Mouse (Mus musculus) neural tube, embryonic 14.5 days (tissue): ENCODE results near the gene Vmn1r232. TPM values are rescaled to one million over a fixed set of nuclear protein-coding genes. Genes with fewer than 3 reads are reported as not detected.
A peak's percentile ranks its signal among the peaks of the same experiment; 100 is the strongest.

Experiments used
- ATAC-seq: fragments of 200-750 bp; cut with Nextera tagmentation; 2 replicates; pipeline ENCODE4 v1.8.0; 2017; ENCODE audit warnings: low read depth, mild to moderate bottlenecking, moderate TSS enrichment, moderate library complexity
- H3K27ac ChIP-seq: fragments of 300-500 bp; sonication (generic); 2 replicates; pipeline ENCODE4 v1.5.1; 2014; ENCODE audit warnings: low read depth, mild to moderate bottlenecking, control low read depth, low read length, moderate library complexity, mixed read lengths
- H3K27me3 ChIP-seq: fragments of 300-500 bp; sonication (generic); 2 replicates; pipeline ENCODE4 v1.6.1; 2014; ENCODE audit warnings: low read length; ENCODE audit not compliant: control insufficient read depth, insufficient read depth
- H3K36me3 ChIP-seq: fragments of 300-500 bp; sonication (generic); 2 replicates; pipeline ENCODE4 v1.6.1; 2014; ENCODE audit warnings: low read length, mixed read lengths; ENCODE audit not compliant: control insufficient read depth, insufficient read depth
- H3K4me1 ChIP-seq: fragments of 300-500 bp; sonication (generic); 2 replicates; pipeline ENCODE4 v1.6.1; 2014; ENCODE audit warnings: low read length; ENCODE audit not compliant: control insufficient read depth, insufficient read depth
- H3K4me2 ChIP-seq: fragments of 300-500 bp; sonication (generic); 2 replicates; pipeline ENCODE4 v1.6.1; 2014; ENCODE audit warnings: mild to moderate bottlenecking, low read depth, low read length, control low read depth
- H3K4me3 ChIP-seq: fragments of 300-500 bp; sonication (generic); 2 replicates; pipeline ENCODE4 v1.5.1; 2014; ENCODE audit warnings: low read depth, low read length, control low read depth, mixed read lengths
- H3K9ac ChIP-seq: fragments of 300-500 bp; sonication (generic); replicated peaks from 2 replicates; pipeline ENCODE4 v1.6.1; 2014; ENCODE audit warnings: low read depth, mild to moderate bottlenecking, control low read depth, low read length, mixed read lengths
- H3K9me3 ChIP-seq: fragments of 300-500 bp; sonication (generic); 2 replicates; pipeline ENCODE4 v1.6.1; 2016; ENCODE audit warnings: low read length; ENCODE audit not compliant: control insufficient read depth
- WGBS: fragments of 180-500 bp; shearing (Covaris S2); extraction: QIAGEN DNeasy Blood & Tissue Kit; methylation state at CpG from one replicate; pipeline ENCODE4 v1.1.7; 2014; 5-methylcytosine and 5-hydroxymethylcytosine counted together
- polyA plus RNA-seq: library from polyadenylated mRNA; unstranded; fragments of >200 nt; fragmentation: Nextera tagmentation; extraction: Ambion mirVana; gene quantifications from 2 replicates; pipeline ENCODE4 v1.2.1, GENCODE M21; 2014

The Vmn1r232 gene
- polyA plus RNA-seq: not detected in 2 replicates

GRCm38 (mm10) chr17:20919614-20920013 is at the start of gene Vmn1r232:
Gene Vmn1r232 (minus strand): TSS chr17:20919714.
- Histone ChIP-seq H3K27ac (no peak within 1 kb of the TSS), H3K9me3 (no peaks in the 10 kb centered on the region), H3K4me3 (no peak within 1 kb of the TSS), H3K4me2 (no peak within 1 kb of the TSS), H3K9ac (no peak within 1 kb of the TSS), H3K4me1 (no peaks in the 10 kb centered on the region), H3K27me3 (no peaks in the 10 kb centered on the region), H3K36me3 (no peaks in the 10 kb centered on the region)
- 57% methylated on average over 1 of the region's 1 CpGs for WGBS
- no peak for ATAC-seq

- H3K4me3 ChIP-seq: no peak overlapping the region
- H3K4me1 ChIP-seq: no peaks in the 10 kb centered on the region
- peaks cover 67% of the 10 kb centered on the region for H3K36me3 ChIP-seq
- no peak overlapping the region for H3K4me2 ChIP-seq
- ATAC-seq: no peak
- H3K27ac ChIP-seq: no peak overlapping the region
- no peak overlapping the region for H3K9ac ChIP-seq
- no peaks in the 10 kb centered on the region for H3K27me3 ChIP-seq
- H3K9me3 ChIP-seq: no peaks in the 10 kb centered on the region
Measured at GRCm38 (mm10) chr17:20966681-20967080, 47.2 kb upstream of the Vmn1r232 start.

- no peak overlapping the region for H3K9ac ChIP-seq
- no peaks in the 10 kb centered on the region for H3K4me1 ChIP-seq
- no peak overlapping the region for H3K27ac ChIP-seq
- H3K4me2 ChIP-seq: no peak overlapping the region
- ATAC-seq: no peak
- H3K27me3 ChIP-seq: no peaks in the 10 kb centered on the region
- H3K9me3 ChIP-seq: no peaks in the 10 kb centered on the region
- WGBS: 90% methylated on average over 4 of the region's 4 CpGs
- no peak overlapping the region for H3K4me3 ChIP-seq
- peaks cover 80% of the 10 kb centered on the region for H3K36me3 ChIP-seq
Measured at GRCm38 (mm10) chr17:20965421-20965820, 45.9 kb upstream of the Vmn1r232 start.

GRCm38 (mm10) chr17:20960386-20960785 is 40.9 kb upstream of the Vmn1r232 start:
- no peak overlapping the region for H3K4me2 ChIP-seq
- H3K9me3 ChIP-seq: no peaks in the 10 kb centered on the region
- H3K27me3 ChIP-seq: no peaks in the 10 kb centered on the region
- H3K27ac ChIP-seq: no peak overlapping the region
- 95% methylated on average over 5 of the region's 5 CpGs for WGBS
- ATAC-seq: no peak
- H3K36me3 ChIP-seq: peaks cover 97% of the 10 kb centered on the region
- no peak overlapping the region for H3K9ac ChIP-seq
- no peaks in the 10 kb centered on the region for H3K4me1 ChIP-seq
- no peak overlapping the region for H3K4me3 ChIP-seq

GRCm38 (mm10) chr17:20946636-20947035 is 27.1 kb upstream of the Vmn1r232 start:
- peak overlapping the region; percentile 76 for H3K4me3 ChIP-seq
- H3K36me3 ChIP-seq: 0 out of 2 replicates have a peak, but pooled peaks cover 3% of the 10 kb centered on the region
- peak overlapping the region; percentile 67 for H3K4me2 ChIP-seq
- H3K27me3 ChIP-seq: no peaks in the 10 kb centered on the region
- H3K9ac ChIP-seq: peak overlapping the region; percentile 84; the same call in 1 of the 2 replicates
- peaks cover 23% of the 10 kb centered on the region for H3K4me1 ChIP-seq
- H3K9me3 ChIP-seq: no peaks in the 10 kb centered on the region
- no peak overlapping the region for H3K27ac ChIP-seq
- no peak for ATAC-seq

GRCm38 (mm10) chr17:20946026-20946565 is 26.6 kb upstream of the Vmn1r232 start:
- Histone ChIP-seq H3K36me3 (no peaks in the 10 kb centered on the region), H3K4me3 (peak overlapping the region; percentile 76), H3K4me1 (peaks cover 23% of the 10 kb centered on the region), H3K4me2 (peak overlapping the region; percentile 67), H3K9me3 (no peaks in the 10 kb centered on the region), H3K9ac (peak overlapping the region; percentile 84), H3K27ac (peak overlapping the region; percentile 99), H3K27me3 (no peaks in the 10 kb centered on the region)
- 1% methylated on average over 13 of the region's 13 CpGs for WGBS
- ATAC-seq: no peak

- Histone ChIP-seq H3K27me3 (no peaks in the 10 kb centered on the region), H3K27ac (peak within 1 kb of the TSS; percentile 99), H3K4me3 (peak within 1 kb of the TSS; percentile 76), H3K4me2 (peak within 1 kb of the TSS; percentile 67), H3K9ac (peak within 1 kb of the TSS; percentile 84), H3K4me1 (peaks cover 23% of the 10 kb centered on the region), H3K36me3 (no peaks in the 10 kb centered on the region), H3K9me3 (no peaks in the 10 kb centered on the region)
- WGBS: under 1% methylated on average over 69 of the region's 69 CpGs
- ATAC-seq: peak; percentile 98
Measured at GRCm38 (mm10) chr17:20944985-20945891, 25.7 kb upstream of the Vmn1r232 start, which contains the start of gene Ppp2r1a. Gene Ppp2r1a (plus strand): TSS chr17:20945311.

GRCm38 (mm10) chr17:20944226-20944625 is 24.7 kb upstream of the Vmn1r232 start:
- peak overlapping the region; percentile 76 for H3K4me3 ChIP-seq
- H3K9ac ChIP-seq: peak overlapping the region; percentile 64
- no peaks in the 10 kb centered on the region for H3K9me3 ChIP-seq
- H3K4me2 ChIP-seq: peak overlapping the region; percentile 60
- 40% methylated on average over 3 of the region's 3 CpGs for WGBS
- no peaks in the 10 kb centered on the region for H3K27me3 ChIP-seq
- peaks cover 23% of the 10 kb centered on the region for H3K4me1 ChIP-seq
- ATAC-seq: 0 out of 2 replicates have a peak, but pooled peaks have one; percentile 0
- H3K27ac ChIP-seq: peak overlapping the region; percentile 99
- no peaks in the 10 kb centered on the region for H3K36me3 ChIP-seq

- H3K4me1 ChIP-seq: no peaks in the 10 kb centered on the region
- H3K36me3 ChIP-seq: no peaks in the 10 kb centered on the region
- no peaks in the 10 kb centered on the region for H3K9me3 ChIP-seq
- WGBS: 64% methylated on average over 2 of the region's 2 CpGs
- no peak within 1 kb of the TSS for H3K9ac ChIP-seq
- ATAC-seq: no peak
- H3K27me3 ChIP-seq: no peaks in the 10 kb centered on the region
- H3K4me3 ChIP-seq: no peak within 1 kb of the TSS
- no peak within 1 kb of the TSS for H3K4me2 ChIP-seq
- H3K27ac ChIP-seq: no peak within 1 kb of the TSS
Measured at GRCm38 (mm10) chr17:20904991-20905390, 14.5 kb downstream of the Vmn1r232 start, which contains the start of gene Vmn1r231. Gene Vmn1r231 (minus strand): TSS chr17:20905091.
